Mouse (Mus musculus): Measurements from ENCODE around the gene Msmb. TPM values are rescaled to one million over a fixed set of nuclear protein-coding genes. Genes with fewer than 3 reads are reported as not detected.
"Not testable (repeated sequence)": the region's sequence is repeated elsewhere in the genome, so short reads cannot be mapped to it uniquely, and the experiment has no call there.

Msmb gene
- total and polyA plus RNA-seq, 2 experiments from 2014 or later: not detected

GRCm38 (mm10) chr14:32179393-32180195 lies 37.8 kb downstream of the Msmb start:
- H3K36me3 ChIP-seq (ENCODE audit: insufficient read depth): peaks cover 56% of the 10 kb centered on the region
- ATAC-seq (no peak), DNase-seq (no peak)

DNA sequence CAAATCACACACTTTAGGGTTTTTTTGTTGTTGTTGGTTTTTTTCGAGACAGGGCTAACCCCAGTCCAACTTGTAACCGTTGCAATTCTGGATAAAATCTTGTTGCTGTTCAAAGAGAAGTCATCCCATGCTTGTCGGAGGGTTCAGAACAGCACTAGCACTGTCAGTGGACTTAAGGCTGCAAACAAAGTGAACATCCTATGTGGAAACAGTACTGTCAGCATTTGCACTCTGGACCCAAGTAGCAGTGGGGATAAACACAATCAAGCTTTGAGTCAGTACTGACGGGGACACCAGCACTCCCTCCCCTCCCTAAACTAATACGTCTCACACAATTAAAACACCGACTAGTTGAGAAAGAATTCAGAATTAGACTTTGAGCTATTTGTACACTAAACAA lies 39.0 kb downstream of the Msmb start:
- Histone ChIP-seq H3K36me3 (ENCODE audit: insufficient read depth) (peaks cover 59% of the 10 kb centered on the region), H3K4me1 (ENCODE audit: insufficient read depth) (no peaks in the 10 kb centered on the region), H3K4me2 (ENCODE audit: low read depth) (no peak overlapping the region), H3K4me3 (ENCODE audit: low read depth, low read length) (no peak overlapping the region), H3K27ac (ENCODE audit: low read depth, low read length) (no peak overlapping the region), H3K27me3 (ENCODE audit: insufficient read depth, low read length) (no peaks in the 10 kb centered on the region), H3K9ac (no peak overlapping the region), H3K9me3 (ENCODE audit: low read length) (no peaks in the 10 kb centered on the region)
- no peak for TF ChIP-seq CTCF (IDR thresholded peaks at IDR 0.05; ENCODE audit: low read depth)
- 89% methylated on average over 6 of the region's 6 CpGs for WGBS
- no peak for ATAC-seq
- no peak for DNase-seq

More at GRCm38 (mm10) chr14:32179393-32180195, 37.8 kb downstream of the Msmb start:
- Histone ChIP-seq H3K27me3 (ENCODE audit: insufficient read depth, low read length) (no peaks in the 10 kb centered on the region), H3K4me3 (ENCODE audit: low read depth, low read length) (no peak overlapping the region), H3K4me2 (ENCODE audit: low read depth) (no peak overlapping the region), H3K9ac (no peak overlapping the region), H3K9me3 (ENCODE audit: low read length) (no peaks in the 10 kb centered on the region), H3K4me1 (ENCODE audit: insufficient read depth) (no peaks in the 10 kb centered on the region), H3K27ac (ENCODE audit: low read depth, low read length) (no peak overlapping the region)
- no peak for TF ChIP-seq CTCF (IDR thresholded peaks at IDR 0.05; ENCODE audit: low read depth)
- 94% methylated on average over 10 of the region's 10 CpGs for WGBS

DNA sequence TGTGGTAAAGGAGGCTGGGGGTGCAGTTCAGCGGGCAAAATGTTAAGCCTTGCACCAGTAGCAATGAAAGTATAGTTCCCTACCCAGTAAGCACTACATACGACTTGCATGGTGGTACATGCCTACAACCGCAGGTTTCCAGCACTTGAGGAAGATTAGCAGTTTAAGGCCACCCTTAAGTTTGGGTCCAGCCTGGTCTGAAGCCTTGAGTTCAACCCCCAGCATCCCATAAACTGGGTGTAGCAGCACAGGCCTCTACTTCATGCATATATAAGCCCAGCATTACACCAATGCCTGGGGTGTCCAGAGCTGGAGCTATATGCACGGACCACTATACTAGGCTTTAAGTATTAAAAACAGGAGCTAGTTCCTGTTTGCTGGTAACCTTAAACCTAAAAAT lies 42.0 kb downstream of the Msmb start:
- H3K36me3 ChIP-seq (ENCODE audit: insufficient read depth): peaks cover 74% of the 10 kb centered on the region
- TF ChIP-seq CTCF (IDR thresholded peaks at IDR 0.05; ENCODE audit: low read depth): no peak
- 95% methylated on average over 4 of the region's 4 CpGs for WGBS

DNA sequence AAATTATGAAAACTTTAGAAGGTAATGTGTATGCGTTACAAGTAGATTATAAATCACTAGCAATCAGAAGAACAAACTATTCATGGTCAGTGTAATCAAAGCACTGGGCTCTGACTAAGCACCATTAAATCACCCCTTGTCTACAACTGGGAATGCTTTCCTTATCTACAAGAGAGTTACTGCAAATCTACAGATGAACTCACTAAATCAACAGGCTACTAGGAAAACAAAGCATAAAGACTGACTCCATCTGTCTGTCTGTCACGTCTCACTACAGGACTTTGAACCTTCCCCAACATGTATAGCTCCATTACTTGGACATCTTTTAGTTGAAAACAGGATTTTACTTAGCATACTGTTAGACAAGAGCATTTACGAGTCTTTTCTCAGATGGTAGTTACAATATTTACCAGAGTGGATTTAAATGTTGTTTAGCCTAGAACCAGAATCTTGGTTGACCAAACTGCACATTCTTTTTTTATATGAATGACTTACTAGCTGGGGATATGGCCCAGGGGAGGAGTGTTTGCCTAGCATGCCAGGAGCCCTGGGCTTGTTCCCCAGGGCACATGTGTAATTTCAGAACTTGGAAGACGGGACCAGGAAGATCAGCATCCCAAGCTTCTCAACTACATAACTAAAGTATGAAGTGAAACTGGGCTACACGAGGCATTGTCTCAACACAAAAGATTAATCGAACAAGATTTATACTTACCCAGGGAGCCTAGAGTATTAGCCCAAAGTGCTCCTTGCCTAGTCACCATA lies 49.0 kb downstream of the Msmb start:
- Histone ChIP-seq H3K4me1 (ENCODE audit: insufficient read depth) (no peaks in the 10 kb centered on the region), H3K27me3 (ENCODE audit: insufficient read depth, low read length) (no peaks in the 10 kb centered on the region), H3K4me2 (ENCODE audit: low read depth) (no peak overlapping the region), H3K27ac (ENCODE audit: low read depth, low read length) (no peak overlapping the region), H3K4me3 (ENCODE audit: low read depth, low read length) (no peak overlapping the region), H3K36me3 (ENCODE audit: insufficient read depth) (peaks cover 52% of the 10 kb centered on the region), H3K9me3 (ENCODE audit: low read length) (no peaks in the 10 kb centered on the region), H3K9ac (no peak overlapping the region)
- no peak for DNase-seq
- no peak for ATAC-seq
- 93% methylated on average over 6 of the region's 6 CpGs for WGBS
- no peak for TF ChIP-seq CTCF (IDR thresholded peaks at IDR 0.05; ENCODE audit: low read depth)

More for the DNA sequence above, 42.0 kb downstream of the Msmb start:
- Histone ChIP-seq H3K4me1 (ENCODE audit: insufficient read depth) (no peaks in the 10 kb centered on the region), H3K27ac (ENCODE audit: low read depth, low read length) (no peak overlapping the region), H3K4me3 (ENCODE audit: low read depth, low read length) (no peak overlapping the region), H3K9me3 (ENCODE audit: low read length) (no peaks in the 10 kb centered on the region), H3K27me3 (ENCODE audit: insufficient read depth, low read length) (no peaks in the 10 kb centered on the region), H3K4me2 (ENCODE audit: low read depth) (no peak overlapping the region), H3K9ac (no peak overlapping the region)
- no peak for ATAC-seq
- no peak for DNase-seq

GRCm38 (mm10) chr14:32191926-32192325 lies 50.1 kb downstream of the Msmb start:
- no peaks in the 10 kb centered on the region for H3K9me3 ChIP-seq (ENCODE audit: low read length)
- no peak overlapping the region for H3K4me2 ChIP-seq (ENCODE audit: low read depth)
- H3K36me3 ChIP-seq (ENCODE audit: insufficient read depth): peaks cover 48% of the 10 kb centered on the region
- no peak for DNase-seq
- 95% methylated on average over 5 of the region's 5 CpGs for WGBS
- H3K27me3 ChIP-seq (ENCODE audit: insufficient read depth, low read length): no peaks in the 10 kb centered on the region
- H3K27ac ChIP-seq (ENCODE audit: low read depth, low read length): no peak overlapping the region
- TF ChIP-seq CTCF (IDR thresholded peaks at IDR 0.05; ENCODE audit: low read depth): no peak
- no peaks in the 10 kb centered on the region for H3K4me1 ChIP-seq (ENCODE audit: insufficient read depth)
- no peak overlapping the region for H3K4me3 ChIP-seq (ENCODE audit: low read depth, low read length)
- no peak overlapping the region for H3K9ac ChIP-seq
- ATAC-seq: no peak

GRCm38 (mm10) chr14:32192437-32192836 lies 50.6 kb downstream of the Msmb start:
- 41% methylated on average over 3 of the region's 3 CpGs for WGBS
- Histone ChIP-seq H3K27me3 (ENCODE audit: insufficient read depth, low read length) (no peaks in the 10 kb centered on the region), H3K4me2 (ENCODE audit: low read depth) (no peak overlapping the region), H3K4me1 (ENCODE audit: insufficient read depth) (no peaks in the 10 kb centered on the region), H3K27ac (ENCODE audit: low read depth, low read length) (no peak overlapping the region), H3K9ac (no peak overlapping the region), H3K4me3 (ENCODE audit: low read depth, low read length) (no peak overlapping the region), H3K9me3 (ENCODE audit: low read length) (no peaks in the 10 kb centered on the region), H3K36me3 (ENCODE audit: insufficient read depth) (peaks cover 47% of the 10 kb centered on the region)
- ATAC-seq (peak; percentile 50; the same call in 1 of the 2 replicates), DNase-seq (peak; percentile 52)
- peak; percentile 72 for TF ChIP-seq CTCF (IDR thresholded peaks at IDR 0.05; ENCODE audit: low read depth)

- H3K27ac ChIP-seq (ENCODE audit: low read depth, low read length); ATAC-seq; H3K9me3 ChIP-seq (ENCODE audit: low read length); H3K4me1 ChIP-seq (ENCODE audit: insufficient read depth); H3K27me3 ChIP-seq (ENCODE audit: insufficient read depth, low read length); H3K4me2 ChIP-seq (ENCODE audit: low read depth); H3K9ac ChIP-seq; DNase-seq; H3K4me3 ChIP-seq (ENCODE audit: low read depth, low read length): not testable (repeated sequence)
- 88% methylated on average over 5 of the region's 5 CpGs for WGBS
- TF ChIP-seq CTCF (IDR thresholded peaks at IDR 0.05; ENCODE audit: low read depth): peak; percentile 20; the same call in 1 of the 2 replicates
- peaks cover 43% of the 10 kb centered on the region for H3K36me3 ChIP-seq (ENCODE audit: insufficient read depth)
Observed at GRCm38 (mm10) chr14:32193557-32193956, 51.7 kb downstream of the Msmb start.
